Mouse (Mus musculus) embryonic facial prominence, embryonic 14.5 days (tissue): ENCODE results near the gene Fads1. TPM values are rescaled to one million over a fixed set of nuclear protein-coding genes. Genes with fewer than 3 reads are reported as not detected.

Source experiments
- ATAC-seq: fragments of 200-750 bp; cut with Nextera tagmentation; 2 replicates; pipeline ENCODE4 v1.8.0; 2017; ENCODE audit warnings: low read depth, moderate number of reproducible peaks, moderate TSS enrichment
- DNase-seq: peaks from one replicate; pipeline ENCODE4 v3.0.0-alpha.2; 2015; ENCODE audit warnings: low spot score
- H3K27ac ChIP-seq: fragments of 300-500 bp; sonication (generic); replicated peaks from 2 replicates; pipeline ENCODE4 v1.5.1; 2014; ENCODE audit warnings: low read depth, mild to moderate bottlenecking, low read length, moderate library complexity
- H3K27me3 ChIP-seq: fragments of 300-500 bp; sonication (generic); replicated peaks from 2 replicates; pipeline ENCODE4 v1.6.1; 2014; ENCODE audit warnings: low read length; ENCODE audit not compliant: control insufficient read depth, insufficient read depth
- H3K36me3 ChIP-seq: fragments of 300-500 bp; sonication (generic); 2 replicates; pipeline ENCODE4 v1.6.1; 2014; ENCODE audit warnings: low read length, mixed read lengths; ENCODE audit not compliant: control insufficient read depth, insufficient read depth
- H3K4me1 ChIP-seq: fragments of 300-500 bp; sonication (generic); 2 replicates; pipeline ENCODE4 v1.6.1; 2014; ENCODE audit warnings: antibody characterized with exemption, low read length; ENCODE audit not compliant: control insufficient read depth, insufficient read depth
- H3K4me2 ChIP-seq: fragments of 300-500 bp; sonication (generic); 2 replicates; pipeline ENCODE4 v1.6.1; 2014; ENCODE audit warnings: low read depth, mild to moderate bottlenecking, low read length, moderate library complexity, mixed read lengths
- H3K4me3 ChIP-seq: fragments of 300-500 bp; sonication (generic); 2 replicates; pipeline ENCODE4 v1.5.1; 2014; ENCODE audit warnings: low read depth, mild to moderate bottlenecking, low read length
- H3K9ac ChIP-seq: fragments of 300-500 bp; sonication (generic); 2 replicates; pipeline ENCODE4 v1.6.1; 2014; ENCODE audit warnings: low read depth, mild to moderate bottlenecking, low read length, moderate library complexity, mixed read lengths
- H3K9me3 ChIP-seq: fragments of 300-500 bp; sonication (generic); 2 replicates; pipeline ENCODE4 v1.6.1; 2016; ENCODE audit warnings: low read length; ENCODE audit not compliant: control insufficient read depth
- whole genome bisulfite sequencing: fragments of 180-500 bp; shearing (Covaris S2); extraction: QIAGEN DNeasy Blood & Tissue Kit; methylation state at CpG from one replicate; pipeline ENCODE4 v1.1.7; 2014; 5-methylcytosine and 5-hydroxymethylcytosine counted together
- polyA plus RNA-seq: library from polyadenylated mRNA; unstranded; fragments of >200 nt; fragmentation: Nextera tagmentation; extraction: Ambion mirVana; gene quantifications from 2 replicates; pipeline ENCODE4 v1.2.1, GENCODE M21; 2014

The Fads1 gene
- polyA plus RNA-seq, 1 experiment from 2014 or later = 73.6 TPM

- H3K36me3 ChIP-seq = no peaks in the 10 kb centered on the region
- H3K4me2 ChIP-seq = no peak overlapping the region
- 69% methylated on average over 4 of the region's 4 CpGs for WGBS
- 0 out of 2 replicates have a peak, but pooled peaks cover 7% of the 10 kb centered on the region for H3K4me1 ChIP-seq
- H3K27me3 ChIP-seq = no peaks in the 10 kb centered on the region
- no peak for DNase-seq
- H3K9ac ChIP-seq = no peak overlapping the region
- no peak for ATAC-seq
- no peak overlapping the region for H3K27ac ChIP-seq
- H3K9me3 ChIP-seq = no peaks in the 10 kb centered on the region
- no peak overlapping the region for H3K4me3 ChIP-seq
Measured at GRCm38 (mm10) chr19:10223561-10223960, 40.9 kb downstream of the Fads1 start.

GRCm38 (mm10) chr19:10224637-10225453 lies 42.2 kb downstream of the Fads1 start:
- no peaks in the 10 kb centered on the region for H3K9me3 ChIP-seq
- H3K27me3 ChIP-seq = no peaks in the 10 kb centered on the region
- H3K4me1 ChIP-seq = 0 out of 2 replicates have a peak, but pooled peaks cover 7% of the 10 kb centered on the region
- DNase-seq = no peak
- H3K4me2 ChIP-seq = peak overlapping the region; percentile 15; the same call in 1 of the 2 replicates
- WGBS = 28% methylated on average over 21 of the region's 26 CpGs
- no peak for ATAC-seq
- H3K27ac ChIP-seq = no peak overlapping the region
- H3K9ac ChIP-seq = no peak overlapping the region
- no peak overlapping the region for H3K4me3 ChIP-seq
- H3K36me3 ChIP-seq = no peaks in the 10 kb centered on the region

GRCm38 (mm10) chr19:10225767-10226166 lies 43.1 kb downstream of the Fads1 start:
- Histone ChIP-seq H3K4me3 (no peak overlapping the region), H3K4me1 (0 out of 2 replicates have a peak, but pooled peaks cover 8% of the 10 kb centered on the region), H3K27me3 (no peaks in the 10 kb centered on the region), H3K4me2 (no peak overlapping the region), H3K27ac (no peak overlapping the region), H3K36me3 (no peaks in the 10 kb centered on the region), H3K9ac (no peak overlapping the region), H3K9me3 (no peaks in the 10 kb centered on the region)
- DNase-seq (no peak), ATAC-seq (no peak)
- 70% methylated on average over 4 of the region's 4 CpGs for WGBS

- no peaks in the 10 kb centered on the region for H3K9me3 ChIP-seq
- no peak overlapping the region for H3K4me2 ChIP-seq
- no peaks in the 10 kb centered on the region for H3K27me3 ChIP-seq
- peaks cover 5% of the 10 kb centered on the region; the same call in 1 of the 2 replicates for H3K4me1 ChIP-seq
- H3K4me3 ChIP-seq = no peak overlapping the region
- no peak for ATAC-seq
- no peaks in the 10 kb centered on the region for H3K36me3 ChIP-seq
- no peak overlapping the region; the same call in 1 of the 2 replicates for H3K9ac ChIP-seq
- no peak overlapping the region for H3K27ac ChIP-seq
- 9% methylated on average over 7 of the region's 7 CpGs for WGBS
- no peak for DNase-seq
Measured at GRCm38 (mm10) chr19:10231016-10231415, 48.3 kb downstream of the Fads1 start.

GRCm38 (mm10) chr19:10231871-10232270 lies 49.2 kb downstream of the Fads1 start:
- Histone ChIP-seq H3K27me3 (no peaks in the 10 kb centered on the region), H3K4me1 (peaks cover 5% of the 10 kb centered on the region; the same call in 1 of the 2 replicates), H3K27ac (no peak overlapping the region), H3K9ac (no peak overlapping the region), H3K9me3 (no peaks in the 10 kb centered on the region), H3K4me3 (no peak overlapping the region), H3K4me2 (no peak overlapping the region), H3K36me3 (no peaks in the 10 kb centered on the region)
- 32% methylated on average over 5 of the region's 5 CpGs for WGBS
- DNase-seq (no peak), ATAC-seq (no peak)

- Histone ChIP-seq H3K4me3 (no peak overlapping the region), H3K36me3 (no peaks in the 10 kb centered on the region), H3K9me3 (no peaks in the 10 kb centered on the region), H3K9ac (no peak overlapping the region), H3K4me1 (peaks cover 5% of the 10 kb centered on the region; the same call in 1 of the 2 replicates), H3K27ac (no peak overlapping the region), H3K4me2 (no peak overlapping the region), H3K27me3 (no peaks in the 10 kb centered on the region)
- 40% methylated on average over 9 of the region's 9 CpGs for WGBS
- ATAC-seq = no peak
- DNase-seq = no peak
Measured at GRCm38 (mm10) chr19:10232327-10233017, 49.8 kb downstream of the Fads1 start.

- H3K4me2 ChIP-seq = no peak overlapping the region
- no peak overlapping the region for H3K27ac ChIP-seq
- peaks cover 3% of the 10 kb centered on the region; the same call in 1 of the 2 replicates for H3K27me3 ChIP-seq
- H3K4me3 ChIP-seq = no peak overlapping the region
- ATAC-seq = no peak
- no peaks in the 10 kb centered on the region for H3K36me3 ChIP-seq
- WGBS = 76% methylated on average over 9 of the region's 9 CpGs
- no peak overlapping the region for H3K9ac ChIP-seq
- peaks cover 2% of the 10 kb centered on the region; the same call in 1 of the 2 replicates for H3K4me1 ChIP-seq
- no peak for DNase-seq
- no peaks in the 10 kb centered on the region for H3K9me3 ChIP-seq
Measured at GRCm38 (mm10) chr19:10235784-10236565, 53.3 kb downstream of the Fads1 start.

- DNase-seq = no peak
- Histone ChIP-seq H3K9ac (no peak overlapping the region), H3K4me1 (0 out of 2 replicates have a peak, but pooled peaks cover 3% of the 10 kb centered on the region), H3K9me3 (no peaks in the 10 kb centered on the region), H3K4me3 (no peak overlapping the region), H3K36me3 (no peaks in the 10 kb centered on the region), H3K4me2 (no peak overlapping the region), H3K27me3 (peaks cover 3% of the 10 kb centered on the region; the same call in 1 of the 2 replicates), H3K27ac (no peak overlapping the region)
- 80% methylated on average over 3 of the region's 3 CpGs for WGBS
- ATAC-seq = no peak
Measured at GRCm38 (mm10) chr19:10238477-10238876, 55.8 kb downstream of the Fads1 start.
